Mouse (Mus musculus) embryonic fibroblast, embryonic 13.5 days (primary cell): Measurements from ENCODE around the gene Olfr703.

Experiments used
- CTCF ChIP-seq: IDR thresholded peaks from 2 replicates; pipeline ENCODE4 v1.5.1; 2011; ENCODE audit warnings: mild to moderate bottlenecking, control low read depth, low read length, moderate library complexity, borderline replicate concordance; ENCODE audit not compliant: insufficient read depth
- POLR2A ChIP-seq: IDR thresholded peaks from 2 replicates; pipeline ENCODE4 v1.6.1; 2011; ENCODE audit warnings: low read depth, mild to moderate bottlenecking, control low read depth, low read length, moderate library complexity

DNA sequence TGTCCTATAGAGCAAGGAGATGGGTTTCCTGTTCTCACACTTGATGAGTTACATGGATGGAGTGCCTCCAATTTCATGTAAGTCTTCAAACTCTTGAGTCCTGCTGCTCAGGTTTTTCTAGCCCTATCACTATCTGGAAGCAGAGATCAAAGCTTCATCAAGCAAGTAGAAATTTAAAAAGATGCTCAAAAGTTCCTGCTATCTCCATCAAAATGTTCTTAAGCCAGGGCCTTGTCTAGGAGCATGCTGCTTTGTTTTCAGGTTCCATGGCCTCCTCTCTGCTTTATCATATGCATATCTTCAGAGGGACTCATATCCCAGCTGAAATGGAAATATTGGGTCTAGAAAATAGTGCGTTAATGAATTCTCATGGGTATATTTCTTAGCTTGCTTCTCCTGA is 34.4 kb upstream of the Olfr703 start, which contains the start of gene Olfr700:
- TF ChIP-seq POLR2A (no peak), CTCF (no peak)
